Mouse (Mus musculus) limb, embryonic 10.5 days (tissue): Measurements from ENCODE around the gene AY074887. TPM values are rescaled to one million over a fixed set of nuclear protein-coding genes. Genes with fewer than 3 reads are reported as not detected.
"Not testable (repeated sequence)": the region's sequence is repeated elsewhere in the genome, so short reads cannot be mapped to it uniquely, and the experiment has no call there.

Experiments
- DNase-seq: peaks from one replicate; pipeline ENCODE4 v3.0.0-alpha.2; 2017; ENCODE audit warnings: low spot score
- H3K27ac ChIP-seq: fragments of 300-500 bp; sonication (generic); 2 replicates; pipeline ENCODE4 v1.5.1; 2016; ENCODE audit warnings: mild to moderate bottlenecking
- H3K27me3 ChIP-seq: fragments of 300-500 bp; sonication (generic); 2 replicates; pipeline ENCODE4 v1.6.1; 2016; ENCODE audit warnings: low read depth, mild to moderate bottlenecking; ENCODE audit not compliant: poor library complexity, severe bottlenecking
- H3K36me3 ChIP-seq: fragments of 300-500 bp; sonication (generic); 2 replicates; pipeline ENCODE4 v1.6.1; 2016; ENCODE audit warnings: mild to moderate bottlenecking, moderate library complexity
- H3K4me1 ChIP-seq: fragments of 300-500 bp; sonication (generic); 2 replicates; pipeline ENCODE4 v1.6.1; 2016
- H3K4me3 ChIP-seq: fragments of 300-500 bp; sonication (generic); 2 replicates; pipeline ENCODE4 v1.5.1; 2016; ENCODE audit warnings: mild to moderate bottlenecking, moderate library complexity
- H3K9me3 ChIP-seq: fragments of 300-500 bp; sonication (generic); replicated peaks from 2 replicates; pipeline ENCODE4 v1.6.1; 2016; ENCODE audit warnings: mild to moderate bottlenecking
- WGBS: fragments of 180-500 bp; shearing (Covaris S2); methylation state at CpG from one replicate; pipeline ENCODE4 v1.1.7; 2016; 5-methylcytosine and 5-hydroxymethylcytosine counted together
- polyA plus RNA-seq: library from polyadenylated mRNA; unstranded; fragments of >200 nt; fragmentation: Nextera tagmentation; extraction: Ambion mirVana; gene quantifications from 2 replicates; pipeline ENCODE4 v1.2.1, GENCODE M21; 2016

AY074887 gene
- polyA plus RNA-seq, result 1.0 and 1.1 TPM in 2 replicates

DNA sequence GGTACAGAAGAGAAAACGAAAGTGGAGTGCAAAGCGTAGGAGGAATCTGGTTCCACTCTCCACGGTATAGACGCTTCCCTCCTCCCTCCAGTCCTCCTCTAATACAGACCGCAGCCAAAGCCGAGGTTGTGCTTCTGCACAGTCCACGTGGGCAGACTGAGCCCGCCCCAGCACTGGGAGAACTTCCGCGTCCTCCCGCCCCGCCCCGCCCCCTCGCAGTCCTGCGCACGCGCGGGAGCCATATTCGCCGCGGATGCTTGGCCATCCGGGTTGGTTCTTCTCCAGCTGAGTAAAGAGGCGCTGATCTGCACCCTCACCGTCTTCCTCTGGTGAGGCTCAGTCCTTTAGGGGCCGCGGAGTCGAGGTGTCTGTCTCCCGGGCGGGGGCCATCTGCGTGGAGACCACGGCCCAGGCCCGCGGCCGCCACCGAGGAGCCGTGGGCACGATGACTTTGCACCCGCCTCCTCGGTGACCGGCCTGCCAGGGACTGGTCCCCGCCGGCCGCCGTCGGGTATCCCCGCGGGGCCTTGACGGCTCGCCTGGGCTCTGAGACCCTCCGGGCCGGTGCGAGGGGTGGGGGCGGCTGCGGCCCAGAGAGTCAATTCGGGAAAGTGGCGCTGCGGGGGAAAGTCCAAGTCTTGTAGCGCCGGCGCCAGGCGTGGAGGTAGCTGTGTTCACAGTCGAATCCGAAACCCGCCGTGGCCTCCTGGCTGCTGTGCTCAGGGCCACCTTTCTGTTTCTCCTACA, at the start of gene AY074887, which contains the start of gene Psma4:
Gene AY074887 (minus strand): TSS at position 424 of the 747 bp plus-strand sequence.
Gene Psma4 (plus strand): TSS at position 216 of the 747 bp plus-strand sequence.
- Histone ChIP-seq H3K27me3 (no peaks in the 10 kb centered on the region), H3K4me3 (peak within 1 kb of the TSS; percentile 98), H3K4me1 (peaks cover 9% of the 10 kb centered on the region), H3K27ac (peak within 1 kb of the TSS; percentile 91), H3K9me3 (no peaks in the 10 kb centered on the region), H3K36me3 (peaks cover 38% of the 10 kb centered on the region)
- peak; percentile 98 for DNase-seq
- WGBS, result under 1% methylated on average over 65 of the region's 65 CpGs

DNA sequence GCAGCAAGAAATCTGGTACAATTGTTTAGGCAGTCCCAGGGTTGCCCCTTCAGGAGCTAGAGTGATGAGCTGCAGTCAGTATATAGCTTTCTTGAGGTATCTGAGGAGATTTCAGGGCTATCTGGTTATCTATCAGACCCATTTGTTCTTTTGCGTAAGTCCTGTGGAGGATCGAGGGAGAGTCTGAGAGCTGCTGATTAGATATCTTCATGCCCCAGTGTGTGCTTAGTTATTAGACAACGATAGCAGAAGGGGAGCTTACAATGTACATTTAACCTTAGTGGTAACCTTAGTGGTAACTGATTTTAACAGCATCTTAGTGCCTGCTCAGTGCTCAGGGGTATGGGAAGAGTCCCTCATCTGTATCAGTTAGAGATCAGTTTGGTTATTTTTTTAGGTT, 44.8 kb upstream of the AY074887 start:
- DNase-seq, result no peak
- H3K27me3 ChIP-seq, result no peaks in the 10 kb centered on the region
- 87% methylated on average over 3 of the region's 3 CpGs for WGBS
- no peaks in the 10 kb centered on the region for H3K36me3 ChIP-seq
- no peaks in the 10 kb centered on the region for H3K9me3 ChIP-seq
- H3K27ac ChIP-seq, result no peak overlapping the region
- H3K4me1 ChIP-seq, result peaks cover 4% of the 10 kb centered on the region; the same call in 1 of the 2 replicates
- no peak overlapping the region for H3K4me3 ChIP-seq

DNA sequence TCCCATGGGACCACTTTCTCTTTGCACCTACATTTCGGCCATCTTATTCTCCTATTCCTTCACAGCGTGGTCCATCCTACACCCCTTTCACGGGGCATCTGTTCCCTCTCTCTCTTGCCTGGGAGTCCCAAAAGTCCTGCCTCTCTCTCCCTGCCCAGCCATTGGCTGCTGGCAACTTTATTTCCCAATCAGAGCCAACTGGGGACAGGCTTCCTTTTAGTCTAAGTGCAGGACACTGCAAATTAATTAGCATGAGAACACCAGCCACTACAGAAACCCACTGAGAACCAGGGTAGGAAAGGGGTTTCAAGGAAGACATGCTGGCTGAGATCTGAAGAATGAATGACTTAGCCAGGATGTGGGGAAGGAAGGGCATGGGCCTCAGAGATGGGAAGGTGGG, 43.6 kb upstream of the AY074887 start:
- H3K9me3 ChIP-seq, result no peaks in the 10 kb centered on the region
- no peak overlapping the region for H3K27ac ChIP-seq
- 56% methylated on average over 3 of the region's 3 CpGs for WGBS
- H3K4me1 ChIP-seq, result peaks cover 4% of the 10 kb centered on the region; the same call in 1 of the 2 replicates
- no peak for DNase-seq
- H3K27me3 ChIP-seq, result no peaks in the 10 kb centered on the region
- no peaks in the 10 kb centered on the region for H3K36me3 ChIP-seq
- no peak overlapping the region for H3K4me3 ChIP-seq

GRCm38 (mm10) chr9:54990362-54990761, 39.6 kb upstream of the AY074887 start:
- no peak overlapping the region for H3K27ac ChIP-seq
- H3K27me3 ChIP-seq, result no peaks in the 10 kb centered on the region
- H3K9me3 ChIP-seq, result no peaks in the 10 kb centered on the region
- no peak overlapping the region for H3K4me3 ChIP-seq
- H3K36me3 ChIP-seq, result no peaks in the 10 kb centered on the region
- H3K4me1 ChIP-seq, result peaks cover 4% of the 10 kb centered on the region; the same call in 1 of the 2 replicates
- WGBS, result 83% methylated on average over 3 of the region's 3 CpGs
- no peak for DNase-seq

- Histone ChIP-seq H3K27ac (no peak overlapping the region), H3K27me3 (peaks cover 51% of the 10 kb centered on the region), H3K4me1 (peaks cover 17% of the 10 kb centered on the region), H3K4me3 (peak overlapping the region; percentile 75), H3K36me3 (no peaks in the 10 kb centered on the region), H3K9me3 (no peaks in the 10 kb centered on the region)
- DNase-seq, result no peak
- WGBS, result 5% methylated on average over 7 of the region's 7 CpGs
Measured at GRCm38 (mm10) chr9:54982401-54982800, 31.6 kb upstream of the AY074887 start.

- H3K4me1 ChIP-seq, result peaks cover 17% of the 10 kb centered on the region
- H3K27ac ChIP-seq, result peak overlapping the region; percentile 70; the same call in 1 of the 2 replicates
- H3K27me3 ChIP-seq, result peaks cover 51% of the 10 kb centered on the region
- H3K9me3 ChIP-seq, result no peaks in the 10 kb centered on the region
- peak overlapping the region; percentile 75 for H3K4me3 ChIP-seq
- H3K36me3 ChIP-seq, result no peaks in the 10 kb centered on the region
- DNase-seq, result peak; percentile 84
- 1% methylated on average over 85 of the region's 85 CpGs for WGBS
Measured at GRCm38 (mm10) chr9:54981291-54982191, 30.7 kb upstream of the AY074887 start.

- Histone ChIP-seq H3K27ac (peak within 1 kb of the TSS; percentile 70; the same call in 1 of the 2 replicates), H3K27me3 (peaks cover 51% of the 10 kb centered on the region), H3K4me1 (peaks cover 17% of the 10 kb centered on the region), H3K4me3 (peak within 1 kb of the TSS; percentile 75), H3K36me3 (no peaks in the 10 kb centered on the region), H3K9me3 (no peaks in the 10 kb centered on the region)
- DNase-seq, result no peak
- 74% methylated on average over 8 of the region's 8 CpGs for WGBS
Measured at GRCm38 (mm10) chr9:54980674-54981073, 29.9 kb upstream of the AY074887 start, which contains the start of gene Chrna5. Chrna5 (plus strand) TSS chr9:54980880.

DNA sequence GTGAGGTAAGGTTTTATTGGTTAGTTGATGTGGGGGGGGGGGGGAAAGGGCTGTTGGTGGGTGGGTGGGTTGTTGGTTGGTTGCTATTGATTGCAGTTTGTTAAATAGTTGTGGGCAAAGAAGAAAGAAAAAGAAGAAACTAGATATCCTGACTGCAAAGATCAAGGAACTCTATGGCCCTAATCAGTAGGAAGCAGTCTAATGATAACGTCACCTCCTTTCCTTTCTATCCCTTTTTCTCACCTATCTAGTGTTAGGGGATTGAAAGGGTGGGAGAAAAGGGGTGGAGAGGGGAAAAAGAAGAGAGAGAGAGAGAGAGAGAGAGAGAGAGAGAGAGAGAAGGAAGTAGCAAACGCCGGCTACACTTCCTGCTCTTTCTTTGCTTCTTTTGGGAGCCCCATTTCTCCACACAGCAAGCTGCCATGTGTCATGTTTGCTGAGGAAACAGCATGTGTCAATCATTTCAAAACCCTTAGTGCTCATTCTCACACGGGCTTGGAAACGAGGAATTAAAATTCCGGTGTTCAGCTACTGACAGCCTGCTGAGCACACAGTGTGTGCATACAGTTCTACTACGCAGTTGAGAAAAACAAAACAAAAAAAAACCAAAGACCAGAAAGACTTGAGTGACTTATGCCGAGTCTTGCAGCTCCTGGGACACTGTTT, 19.3 kb upstream of the AY074887 start:
- no peak for DNase-seq
- Histone ChIP-seq H3K4me3 (no peak overlapping the region), H3K4me1 (no peaks in the 10 kb centered on the region), H3K9me3 (no peaks in the 10 kb centered on the region), H3K27me3 (no peaks in the 10 kb centered on the region), H3K36me3 (no peaks in the 10 kb centered on the region), H3K27ac (no peak overlapping the region)
- 81% methylated on average over 8 of the region's 8 CpGs for WGBS

DNA sequence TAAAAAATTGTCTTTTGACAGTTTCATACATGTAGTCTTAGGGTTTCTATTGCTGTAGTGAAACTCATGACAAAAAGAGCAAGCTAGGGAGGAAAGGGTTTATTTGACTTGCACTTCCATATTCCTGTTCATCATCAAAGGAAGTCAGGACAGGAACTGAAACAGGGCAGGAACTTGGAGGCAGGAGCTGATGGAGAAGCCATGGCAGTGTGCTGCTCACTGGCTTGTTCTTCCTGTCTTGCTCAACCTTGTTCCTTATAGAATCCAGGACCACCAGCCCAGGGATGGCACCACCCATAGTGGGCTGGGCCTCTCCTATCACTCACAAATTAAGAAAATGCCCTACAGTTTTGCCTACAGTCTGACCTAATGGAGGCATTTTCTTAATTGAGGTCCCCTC, 12.9 kb upstream of the AY074887 start:
- no peaks in the 10 kb centered on the region for H3K4me1 ChIP-seq
- no peak for DNase-seq

DNA sequence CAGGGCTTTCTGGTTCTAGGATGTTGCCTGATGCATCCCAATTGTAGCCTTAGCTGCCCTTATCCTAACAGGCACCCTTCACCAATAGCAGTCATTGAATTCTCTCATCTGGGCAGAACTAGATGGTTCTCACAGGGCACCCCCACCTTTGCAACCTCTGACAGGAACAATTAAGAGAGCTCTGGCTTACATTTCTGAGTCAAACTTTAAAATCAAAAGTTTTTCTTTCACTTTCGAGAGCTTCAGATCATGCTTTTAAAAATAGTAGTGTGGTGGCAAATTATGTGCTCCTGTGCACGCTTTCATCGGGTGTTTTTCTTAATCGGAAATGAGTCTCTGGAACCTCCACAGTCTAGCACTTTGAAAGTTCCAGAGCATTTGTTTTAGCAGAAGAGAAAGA, 10.3 kb upstream of the AY074887 start:
- no peaks in the 10 kb centered on the region for H3K4me1 ChIP-seq
- H3K27ac ChIP-seq, result no peak overlapping the region
- no peak overlapping the region for H3K4me3 ChIP-seq
- no peaks in the 10 kb centered on the region for H3K9me3 ChIP-seq
- H3K27me3 ChIP-seq, result no peaks in the 10 kb centered on the region
- peaks cover 47% of the 10 kb centered on the region for H3K36me3 ChIP-seq
- WGBS, result 95% methylated on average over 4 of the region's 4 CpGs
- no peak for DNase-seq

More for the DNA sequence above, 12.9 kb upstream of the AY074887 start:
- no peaks in the 10 kb centered on the region for H3K9me3 ChIP-seq
- no peaks in the 10 kb centered on the region for H3K27me3 ChIP-seq
- H3K27ac ChIP-seq, result no peak overlapping the region
- H3K4me3 ChIP-seq, result no peak overlapping the region
- H3K36me3 ChIP-seq, result peaks cover 21% of the 10 kb centered on the region

- WGBS, result 54% methylated on average over 8 of the region's 8 CpGs
Measured at GRCm38 (mm10) chr9:54950162-54950561, 636 bp downstream of the AY074887 start.

GRCm38 (mm10) chr9:54949465-54949864, 1.3 kb downstream of the AY074887 start:
- H3K4me1 ChIP-seq, result peaks cover 9% of the 10 kb centered on the region
- H3K27me3 ChIP-seq, result no peaks in the 10 kb centered on the region
- no peak for DNase-seq
- peaks cover 25% of the 10 kb centered on the region for H3K36me3 ChIP-seq
- H3K27ac ChIP-seq, result 0 out of 2 replicates have a peak overlapping the region, but pooled peaks have one; percentile 91
- no peaks in the 10 kb centered on the region for H3K9me3 ChIP-seq
- H3K4me3 ChIP-seq, result no peak overlapping the region

More at GRCm38 (mm10) chr9:54950162-54950561, 636 bp downstream of the AY074887 start:
- H3K4me1 ChIP-seq, H3K27me3 ChIP-seq, H3K9me3 ChIP-seq, DNase-seq: not testable (repeated sequence)
- Histone ChIP-seq H3K4me3 (peak overlapping the region; percentile 98), H3K27ac (peak overlapping the region; percentile 91), H3K36me3 (peaks cover 32% of the 10 kb centered on the region)
